Mouse (Mus musculus): ENCODE results near the gene Oit1. TPM values are rescaled to one million over a fixed set of nuclear protein-coding genes. Genes with fewer than 3 reads are reported as not detected.

The Oit1 gene
- polyA plus RNA-seq, 1 experiment from 2014 or later: not detected

- Histone ChIP-seq H3K4me2 (peak overlapping the region; percentile 68), H3K9me3 (replicated peaks; ENCODE audit: control insufficient read depth, low read length) (no peaks in the 10 kb centered on the region), H3K27ac (ENCODE audit: low read depth, low read length) (no peak overlapping the region), H3K4me3 (ENCODE audit: low read depth, low read length) (peak overlapping the region; percentile 41), H3K36me3 (ENCODE audit: control insufficient read depth, insufficient read depth, low read length) (no peaks in the 10 kb centered on the region), H3K9ac (ENCODE audit: low read depth, low read length) (0 out of 2 replicates have a peak overlapping the region, but pooled peaks have one; percentile 22), H3K4me1 (ENCODE audit: control insufficient read depth, insufficient read depth, low read length) (peaks cover 10% of the 10 kb centered on the region), H3K27me3 (ENCODE audit: control insufficient read depth, insufficient read depth, low read length) (peaks cover 32% of the 10 kb centered on the region)
- WGBS (ENCODE audit: insufficient replicate concordance): 3% methylated on average over 23 of the region's 23 CpGs
- ATAC-seq (replicated peaks; ENCODE audit: insufficient number of reproducible peaks, low FRiP score, low TSS enrichment): no peak
Observed at GRCm38 (mm10) chr14:8316366-8317193, 62.0 kb downstream of the Oit1 start.

- Histone ChIP-seq H3K9ac (ENCODE audit: low read depth, low read length) (no peak overlapping the region), H3K4me3 (ENCODE audit: low read depth, low read length) (no peak overlapping the region), H3K36me3 (ENCODE audit: control insufficient read depth, insufficient read depth, low read length) (no peaks in the 10 kb centered on the region), H3K4me1 (ENCODE audit: control insufficient read depth, insufficient read depth, low read length) (peaks cover 10% of the 10 kb centered on the region), H3K4me2 (no peak overlapping the region), H3K27ac (ENCODE audit: low read depth, low read length) (no peak overlapping the region), H3K9me3 (replicated peaks; ENCODE audit: control insufficient read depth, low read length) (no peaks in the 10 kb centered on the region), H3K27me3 (ENCODE audit: control insufficient read depth, insufficient read depth, low read length) (peaks cover 32% of the 10 kb centered on the region)
- ATAC-seq (replicated peaks; ENCODE audit: insufficient number of reproducible peaks, low FRiP score, low TSS enrichment): no peak
- WGBS (ENCODE audit: insufficient replicate concordance): 77% methylated on average over 6 of the region's 6 CpGs
Observed at GRCm38 (mm10) chr14:8315169-8315568, 63.4 kb downstream of the Oit1 start.

- peaks cover 11% of the 10 kb centered on the region for H3K4me1 ChIP-seq (ENCODE audit: control insufficient read depth, insufficient read depth, low read length)
- no peaks in the 10 kb centered on the region for H3K36me3 ChIP-seq (ENCODE audit: control insufficient read depth, insufficient read depth, low read length)
- H3K9me3 ChIP-seq (replicated peaks; ENCODE audit: control insufficient read depth, low read length): no peaks in the 10 kb centered on the region
- WGBS (ENCODE audit: insufficient replicate concordance): 14% methylated on average over 3 of the region's 3 CpGs
- H3K9ac ChIP-seq (ENCODE audit: low read depth, low read length): no peak overlapping the region
- no peak for ATAC-seq (replicated peaks; ENCODE audit: insufficient number of reproducible peaks, low FRiP score, low TSS enrichment)
- no peak overlapping the region for H3K4me3 ChIP-seq (ENCODE audit: low read depth, low read length)
- H3K27me3 ChIP-seq (ENCODE audit: control insufficient read depth, insufficient read depth, low read length): peaks cover 32% of the 10 kb centered on the region
- H3K27ac ChIP-seq (ENCODE audit: low read depth, low read length): no peak overlapping the region
- no peak overlapping the region for H3K4me2 ChIP-seq
Observed at GRCm38 (mm10) chr14:8314536-8314935, 64.0 kb downstream of the Oit1 start.

- Histone ChIP-seq H3K9ac (ENCODE audit: low read depth, low read length) (no peak overlapping the region), H3K4me1 (ENCODE audit: control insufficient read depth, insufficient read depth, low read length) (peaks cover 17% of the 10 kb centered on the region), H3K9me3 (replicated peaks; ENCODE audit: control insufficient read depth, low read length) (no peaks in the 10 kb centered on the region), H3K27me3 (ENCODE audit: control insufficient read depth, insufficient read depth, low read length) (peaks cover 32% of the 10 kb centered on the region), H3K4me2 (no peak overlapping the region), H3K27ac (ENCODE audit: low read depth, low read length) (no peak overlapping the region), H3K4me3 (ENCODE audit: low read depth, low read length) (no peak overlapping the region), H3K36me3 (ENCODE audit: control insufficient read depth, insufficient read depth, low read length) (no peaks in the 10 kb centered on the region)
- 37% methylated on average over 7 of the region's 7 CpGs for WGBS (ENCODE audit: insufficient replicate concordance)
- ATAC-seq (replicated peaks; ENCODE audit: insufficient number of reproducible peaks, low FRiP score, low TSS enrichment): no peak
Observed at GRCm38 (mm10) chr14:8313877-8314276, 64.7 kb downstream of the Oit1 start.

GRCm38 (mm10) chr14:8309621-8310141, 68.9 kb downstream of the Oit1 start:
- WGBS (ENCODE audit: insufficient replicate concordance): 13% methylated on average over 9 of the region's 9 CpGs
- H3K9ac ChIP-seq (ENCODE audit: low read depth, low read length): 0 out of 2 replicates have a peak overlapping the region, but pooled peaks have one; percentile 6
- H3K36me3 ChIP-seq (ENCODE audit: control insufficient read depth, insufficient read depth, low read length): no peaks in the 10 kb centered on the region
- no peak overlapping the region for H3K27ac ChIP-seq (ENCODE audit: low read depth, low read length)
- H3K27me3 ChIP-seq (ENCODE audit: control insufficient read depth, insufficient read depth, low read length): no peaks in the 10 kb centered on the region; the same call in 1 of the 2 replicates
- ATAC-seq (replicated peaks; ENCODE audit: insufficient number of reproducible peaks, low FRiP score, low TSS enrichment): 0 out of 2 replicates have a peak, but pooled peaks have one; percentile 35
- H3K4me3 ChIP-seq (ENCODE audit: low read depth, low read length): no peak overlapping the region
- peak overlapping the region; percentile 35 for H3K4me2 ChIP-seq
- H3K9me3 ChIP-seq (replicated peaks; ENCODE audit: control insufficient read depth, low read length): no peaks in the 10 kb centered on the region
- peaks cover 6% of the 10 kb centered on the region; the same call in 1 of the 2 replicates for H3K4me1 ChIP-seq (ENCODE audit: control insufficient read depth, insufficient read depth, low read length)

- Histone ChIP-seq H3K36me3 (ENCODE audit: control insufficient read depth, insufficient read depth, low read length) (no peaks in the 10 kb centered on the region), H3K27me3 (ENCODE audit: control insufficient read depth, insufficient read depth, low read length) (no peaks in the 10 kb centered on the region; the same call in 1 of the 2 replicates), H3K9ac (ENCODE audit: low read depth, low read length) (no peak overlapping the region), H3K4me1 (ENCODE audit: control insufficient read depth, insufficient read depth, low read length) (peaks cover 6% of the 10 kb centered on the region; the same call in 1 of the 2 replicates), H3K4me3 (ENCODE audit: low read depth, low read length) (no peak overlapping the region), H3K27ac (ENCODE audit: low read depth, low read length) (no peak overlapping the region), H3K4me2 (no peak overlapping the region), H3K9me3 (replicated peaks; ENCODE audit: control insufficient read depth, low read length) (no peaks in the 10 kb centered on the region)
- no peak for ATAC-seq (replicated peaks; ENCODE audit: insufficient number of reproducible peaks, low FRiP score, low TSS enrichment)
- WGBS (ENCODE audit: insufficient replicate concordance): 53% methylated on average over 3 of the region's 3 CpGs
Observed at GRCm38 (mm10) chr14:8308650-8309049, 69.9 kb downstream of the Oit1 start.

- Histone ChIP-seq H3K27me3 (ENCODE audit: control insufficient read depth, insufficient read depth, low read length) (no peaks in the 10 kb centered on the region; the same call in 1 of the 2 replicates), H3K36me3 (ENCODE audit: control insufficient read depth, insufficient read depth, low read length) (no peaks in the 10 kb centered on the region), H3K9ac (ENCODE audit: low read depth, low read length) (no peak overlapping the region), H3K27ac (ENCODE audit: low read depth, low read length) (no peak overlapping the region), H3K4me1 (ENCODE audit: control insufficient read depth, insufficient read depth, low read length) (peaks cover 9% of the 10 kb centered on the region; the same call in 1 of the 2 replicates), H3K4me2 (no peak overlapping the region), H3K9me3 (replicated peaks; ENCODE audit: control insufficient read depth, low read length) (no peaks in the 10 kb centered on the region), H3K4me3 (ENCODE audit: low read depth, low read length) (no peak overlapping the region)
- 75% methylated on average over 6 of the region's 6 CpGs for WGBS (ENCODE audit: insufficient replicate concordance)
- ATAC-seq (replicated peaks; ENCODE audit: insufficient number of reproducible peaks, low FRiP score, low TSS enrichment): no peak
Observed at GRCm38 (mm10) chr14:8306884-8307283, 71.7 kb downstream of the Oit1 start.

GRCm38 (mm10) chr14:8305014-8305413, 73.5 kb downstream of the Oit1 start:
- 63% methylated on average over 3 of the region's 3 CpGs for WGBS (ENCODE audit: insufficient replicate concordance)
- Histone ChIP-seq H3K9me3 (replicated peaks; ENCODE audit: control insufficient read depth, low read length) (no peaks in the 10 kb centered on the region), H3K27me3 (ENCODE audit: control insufficient read depth, insufficient read depth, low read length) (no peaks in the 10 kb centered on the region; the same call in 1 of the 2 replicates), H3K4me3 (ENCODE audit: low read depth, low read length) (no peak overlapping the region), H3K4me2 (no peak overlapping the region), H3K36me3 (ENCODE audit: control insufficient read depth, insufficient read depth, low read length) (no peaks in the 10 kb centered on the region), H3K4me1 (ENCODE audit: control insufficient read depth, insufficient read depth, low read length) (peaks cover 9% of the 10 kb centered on the region; the same call in 1 of the 2 replicates), H3K27ac (ENCODE audit: low read depth, low read length) (no peak overlapping the region), H3K9ac (ENCODE audit: low read depth, low read length) (no peak overlapping the region)
- no peak for ATAC-seq (replicated peaks; ENCODE audit: insufficient number of reproducible peaks, low FRiP score, low TSS enrichment)
